Mouse (Mus musculus) hindlimb bud, embryonic 11.5 days (tissue): ENCODE results near the gene Maml3.

Source experiments
- DNase-seq: peaks from one replicate; pipeline ENCODE4 v3.0.0-alpha.2; 2012; ENCODE audit warnings: low read depth, low spot score; ENCODE audit errors: extremely low spot score

Maml3 gene

GRCm38 (mm10) chr3:52090230-52090873 lies 14.5 kb downstream of the Maml3 start:
- no peak for DNase-seq

- DNase-seq: no peak
These were observed 16.2 kb downstream of the Maml3 start for GRCm38 (mm10) chr3:52088458-52089341.

GRCm38 (mm10) chr3:52087636-52088280 lies 17.1 kb downstream of the Maml3 start:
- DNase-seq: no peak

GRCm38 (mm10) chr3:52078763-52079162 lies 26.1 kb downstream of the Maml3 start:
- no peak for DNase-seq

GRCm38 (mm10) chr3:52073959-52074358 lies 30.9 kb downstream of the Maml3 start:
- no peak for DNase-seq

- DNase-seq: no peak
These were observed 32.9 kb downstream of the Maml3 start for GRCm38 (mm10) chr3:52071996-52072395.

GRCm38 (mm10) chr3:52070163-52070478 lies 34.8 kb downstream of the Maml3 start:
- no peak for DNase-seq

- DNase-seq: no peak
These were observed 35.3 kb downstream of the Maml3 start for GRCm38 (mm10) chr3:52069304-52070162.

- DNase-seq: no peak
These were observed 36.0 kb downstream of the Maml3 start for GRCm38 (mm10) chr3:52068885-52069284.

- DNase-seq: no peak
These were observed 37.7 kb downstream of the Maml3 start for GRCm38 (mm10) chr3:52067181-52067580.

GRCm38 (mm10) chr3:52066142-52066541 lies 38.7 kb downstream of the Maml3 start:
- DNase-seq: no peak

- no peak for DNase-seq
These were observed 41.6 kb downstream of the Maml3 start for GRCm38 (mm10) chr3:52063261-52063655.

- no peak for DNase-seq
These were observed 42.3 kb downstream of the Maml3 start for GRCm38 (mm10) chr3:52062389-52063260.

- no peak for DNase-seq
These were observed 43.1 kb downstream of the Maml3 start for GRCm38 (mm10) chr3:52061472-52062388.

GRCm38 (mm10) chr3:52060886-52061285 lies 44.0 kb downstream of the Maml3 start:
- no peak for DNase-seq

- no peak for DNase-seq
These were observed 53.1 kb downstream of the Maml3 start for GRCm38 (mm10) chr3:52051801-52052200.

GRCm38 (mm10) chr3:52048082-52048481 lies 56.8 kb downstream of the Maml3 start:
- no peak for DNase-seq

- DNase-seq: no peak
These were observed 57.3 kb downstream of the Maml3 start for GRCm38 (mm10) chr3:52047537-52047936.

- DNase-seq: peak; percentile 68
These were observed 57.9 kb downstream of the Maml3 start for GRCm38 (mm10) chr3:52046895-52047372.
